Mouse (Mus musculus) ES-Bruce4 (cell line): ENCODE measurements around the gene Hid1.

Experiments used
- CTCF ChIP-seq: IDR thresholded peaks from one replicate; pipeline ENCODE4 v1.8.1; 2011; ENCODE audit warnings: low read depth, low read length
- EP300 ChIP-seq: IDR thresholded peaks from 2 replicates; pipeline ENCODE4 v1.6.1; 2011; ENCODE audit warnings: low read depth, low read length; ENCODE audit not compliant: insufficient read depth
- POLR2A ChIP-seq: IDR thresholded peaks from one replicate; pipeline ENCODE4 v1.8.1; 2011; ENCODE audit warnings: low read length; ENCODE audit not compliant: insufficient read depth

GRCm38 (mm10) chr11:115372015-115372414 lies 4.5 kb upstream of the Hid1 start:
- TF ChIP-seq CTCF (no peak), EP300 (no peak), POLR2A (no peak)
